Mouse (Mus musculus) layer of hippocampus, postnatal 25 days (tissue): Measurements from ENCODE around the gene Zfp385b. TPM values are rescaled to one million over a fixed set of nuclear protein-coding genes. Genes with fewer than 3 reads are reported as not detected.
A peak's percentile ranks its signal among the peaks of the same experiment; 100 is the strongest.

Experiments
- DNase-seq, 2 experiments: peaks; one replicate each; pipeline ENCODE4 v3.0.0; 2022; ENCODE audit warnings: mixed read lengths in 2 of 2, low spot score in 1 of 2; ENCODE audit errors: extremely low spot score in 1 of 2
- total RNA-seq, 2 experiments: library from RNA; stranded (reverse); gene quantifications; 2 replicates each; pipeline ENCODE4 v1.2.3; 2021

The Zfp385b gene
- total RNA-seq = 10 to 100 TPM; 47.4 to 49.1 TPM

- no peak for DNase-seq
These were observed at the start of gene Zfp385b for GRCm38 (mm10) chr2:77819539-77819938. Gene Zfp385b (minus strand): TSS chr2:77819639.

DNA sequence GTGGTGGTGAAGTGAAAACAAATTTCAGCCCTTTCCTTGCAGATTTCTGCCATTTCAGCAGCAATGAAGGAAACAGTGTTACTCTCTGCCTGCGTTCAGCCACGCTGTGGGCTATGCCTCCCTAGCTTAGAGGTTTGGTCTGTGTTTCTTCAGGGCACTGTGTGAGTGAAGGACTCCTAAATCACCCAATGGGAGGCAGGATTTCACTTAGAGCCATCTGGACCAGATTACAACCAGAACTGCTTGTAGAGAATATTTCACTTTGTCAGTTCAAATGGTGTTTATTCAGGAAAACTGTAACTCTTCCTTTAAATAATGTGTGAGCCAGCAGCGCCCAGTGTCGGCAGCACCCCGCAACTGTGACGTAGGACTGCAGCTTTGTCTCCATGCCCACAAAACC lies 44.5 kb upstream of the Zfp385b start:
- DNase-seq = no peak

DNA sequence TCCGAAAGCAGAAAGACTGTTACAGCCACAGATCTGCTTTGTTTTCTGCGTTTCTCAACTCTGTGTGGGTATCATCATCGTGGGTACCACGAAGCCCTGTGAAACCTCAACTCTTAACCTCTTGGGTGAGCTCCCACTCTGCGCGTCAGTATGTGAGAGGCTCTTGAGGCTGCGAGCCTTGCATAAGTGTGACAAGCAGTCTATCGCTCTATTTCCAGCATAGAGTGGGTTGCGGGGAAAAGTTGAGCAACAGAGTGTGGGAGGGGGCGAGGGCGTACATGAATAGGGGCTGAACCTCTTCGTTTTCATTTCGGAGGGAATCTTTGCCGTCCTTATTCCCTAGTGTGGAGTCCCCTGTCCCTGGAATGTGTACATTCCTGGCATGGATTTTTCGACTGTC lies 44.1 kb upstream of the Zfp385b start:
- peak in 1 of 2 experiments; percentile 13 for DNase-seq

- no peak for DNase-seq
These were observed 22.0 kb upstream of the Zfp385b start for GRCm38 (mm10) chr2:77841464-77841863.

GRCm38 (mm10) chr2:77839587-77839986 lies 20.1 kb upstream of the Zfp385b start:
- DNase-seq = no peak

- no peak for DNase-seq
These were observed 19.2 kb upstream of the Zfp385b start for GRCm38 (mm10) chr2:77838688-77839087.

GRCm38 (mm10) chr2:77835781-77836180 lies 16.3 kb upstream of the Zfp385b start:
- no peak for DNase-seq

GRCm38 (mm10) chr2:77826133-77826828 lies 6.8 kb upstream of the Zfp385b start:
- no peak for DNase-seq

DNA sequence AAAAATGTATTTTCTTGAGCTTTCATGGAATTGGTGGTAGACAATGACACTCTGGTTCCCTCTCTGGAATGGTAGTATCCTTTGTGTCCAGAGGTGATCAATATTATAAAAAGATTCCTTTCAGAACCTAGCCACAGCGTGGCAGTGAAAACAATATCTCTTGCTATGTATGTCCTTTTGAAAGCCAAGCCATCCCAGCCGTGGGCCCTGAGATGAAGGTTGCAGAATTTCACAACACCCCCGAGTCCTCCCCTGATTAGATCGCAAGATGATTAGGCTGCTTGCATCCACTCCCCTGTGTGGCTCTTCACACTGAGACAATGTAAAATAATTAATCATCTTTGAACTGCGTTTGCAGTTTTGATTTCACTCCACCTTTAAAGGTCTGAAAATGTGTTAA lies 3.6 kb upstream of the Zfp385b start:
- DNase-seq = no peak

- DNase-seq = no peak
These were observed 2.0 kb downstream of the Zfp385b start for GRCm38 (mm10) chr2:77817357-77817894.

GRCm38 (mm10) chr2:77816413-77817314 lies 2.8 kb downstream of the Zfp385b start:
- DNase-seq = peak in 1 of 2 experiments; percentile 50

- peak; percentile 34 for DNase-seq
These were observed 3.5 kb downstream of the Zfp385b start for GRCm38 (mm10) chr2:77815775-77816412.

GRCm38 (mm10) chr2:77814896-77815295 lies 4.5 kb downstream of the Zfp385b start:
- DNase-seq = no peak

DNA sequence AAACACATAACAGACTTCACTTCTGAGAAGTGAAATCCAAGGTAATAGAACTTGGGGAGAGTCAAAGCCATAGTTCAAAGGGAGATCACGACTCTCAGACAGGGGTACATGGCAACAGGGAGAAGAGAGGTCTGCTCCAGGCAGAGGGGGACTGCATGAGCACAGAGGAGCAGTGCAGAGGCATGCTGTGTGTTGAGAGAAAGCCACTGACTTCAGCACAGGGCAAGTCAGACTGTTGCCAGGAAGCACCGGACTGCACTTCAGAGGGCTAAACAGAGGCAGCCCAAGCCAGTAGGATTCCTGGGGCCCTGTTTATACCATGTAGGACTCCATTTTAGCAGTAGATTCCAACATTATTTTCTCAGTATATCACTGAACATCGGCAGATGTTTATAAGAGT lies 6.4 kb downstream of the Zfp385b start:
- no peak for DNase-seq

DNA sequence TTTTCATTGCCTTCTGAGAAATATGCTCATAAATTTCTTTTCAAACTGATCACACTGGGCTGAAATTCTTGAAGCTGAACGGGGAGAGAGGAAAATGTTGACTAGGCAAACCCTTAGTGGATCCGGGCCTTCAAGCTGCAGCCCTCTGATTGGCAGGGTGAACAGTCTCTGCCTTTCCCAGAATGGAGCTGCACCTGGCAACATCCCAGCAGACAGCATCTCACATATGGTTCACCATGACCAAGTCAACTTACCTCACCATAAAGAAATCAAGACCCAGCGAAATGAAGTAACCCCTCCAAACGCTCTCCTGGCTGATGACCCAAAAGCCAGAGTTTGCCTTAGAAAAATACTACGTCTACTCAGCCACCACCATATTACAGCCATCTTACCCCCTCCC lies 8.7 kb downstream of the Zfp385b start:
- DNase-seq = no peak

DNA sequence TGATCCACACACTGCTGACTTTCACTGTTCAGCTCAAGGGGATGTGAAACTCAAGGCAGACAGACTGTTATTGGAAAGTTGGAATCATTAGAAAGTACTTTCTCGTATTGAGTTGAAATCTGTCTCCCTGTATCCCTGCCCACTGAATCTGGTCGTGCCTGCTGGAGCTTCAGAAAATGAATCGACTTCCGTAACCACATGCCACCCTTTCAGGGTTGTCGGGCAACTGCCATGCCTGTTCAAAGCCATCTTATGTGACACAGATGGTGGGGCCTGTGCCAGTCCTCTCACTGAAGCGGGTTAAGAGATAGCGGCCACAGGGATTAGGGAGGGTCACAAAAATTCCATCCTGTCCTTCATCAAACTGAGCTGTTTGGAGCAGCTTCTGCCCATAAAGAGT lies 14.7 kb downstream of the Zfp385b start:
- DNase-seq = peak in 1 of 2 experiments; percentile 11

DNA sequence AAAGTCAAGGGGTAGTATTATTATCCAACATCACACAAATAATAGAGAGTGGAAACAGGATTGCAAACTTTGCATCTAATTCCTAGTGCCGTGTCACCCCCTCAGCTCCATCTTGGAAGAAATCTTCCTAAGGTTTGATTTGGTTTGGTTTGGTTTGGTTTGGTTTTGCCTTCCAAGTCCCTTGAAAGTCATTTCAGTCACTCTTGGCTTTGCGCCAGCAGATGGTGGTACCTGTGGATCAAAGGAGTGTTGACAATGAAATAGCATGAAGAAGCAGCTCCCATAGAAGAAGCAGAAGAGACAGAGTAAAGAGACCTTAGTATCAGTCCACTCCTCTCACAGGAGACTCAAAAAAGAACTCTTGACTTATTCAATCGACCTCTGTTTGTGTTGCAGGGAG lies 17.1 kb downstream of the Zfp385b start:
- DNase-seq = no peak

DNA sequence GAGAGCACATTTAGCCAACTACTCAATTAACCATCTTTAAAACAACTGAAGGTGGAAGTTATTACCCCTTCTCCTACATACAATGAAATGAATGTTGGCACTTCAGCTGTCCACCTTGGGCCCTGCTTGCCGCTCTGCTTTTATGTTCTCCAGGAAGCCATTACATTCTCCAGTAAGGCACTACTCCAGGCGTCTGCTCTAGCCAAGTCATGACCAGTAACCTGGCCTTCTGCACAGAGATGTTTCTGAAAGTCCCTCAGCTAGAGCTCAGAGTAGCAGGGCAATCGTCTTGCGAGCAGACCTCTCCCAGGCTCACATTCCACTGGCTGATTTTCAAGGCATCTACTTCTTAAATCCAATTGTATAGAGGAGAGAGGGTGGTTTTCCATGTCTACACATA lies 18.0 kb downstream of the Zfp385b start:
- no peak for DNase-seq

GRCm38 (mm10) chr2:77801009-77801408 lies 18.4 kb downstream of the Zfp385b start:
- no peak for DNase-seq

GRCm38 (mm10) chr2:77797233-77797632 lies 22.2 kb downstream of the Zfp385b start:
- no peak for DNase-seq
